Mouse (Mus musculus): ENCODE results near the gene Kremen1.

DNA sequence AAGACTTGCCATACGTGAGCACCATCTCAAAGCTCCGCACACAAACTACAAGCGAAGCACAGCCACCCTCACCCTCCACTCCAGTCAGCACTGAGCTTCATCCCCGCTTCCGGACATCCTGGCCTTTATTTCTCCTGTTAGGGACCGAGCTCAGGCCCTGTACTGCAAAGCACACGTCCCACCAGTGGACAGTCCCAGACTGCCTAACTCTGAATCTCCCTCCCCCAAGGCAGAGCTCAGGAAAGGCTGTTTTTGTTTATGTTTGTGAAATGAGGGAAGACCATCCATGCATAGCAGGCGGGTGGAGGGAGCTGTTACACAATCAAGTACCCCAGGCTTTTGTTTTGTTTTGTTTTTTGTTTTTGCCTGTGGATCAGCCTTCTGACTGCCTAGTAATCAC, 8.6 kb downstream of the Kremen1 start:
- TF ChIP-seq CTCF (conservative IDR thresholded peaks at IDR 0.05 in 1 of 2, IDR thresholded peaks at IDR 0.05 in 1 of 2; ENCODE audit: low read depth in 2 of 2, low read length in 2 of 2) (no peak), POLR2A (IDR thresholded peaks at IDR 0.05; ENCODE audit: low read depth, low read length) (no peak), EP300 (IDR thresholded peaks at IDR 0.05; ENCODE audit: low read length) (no peak), USF1 (IDR thresholded peaks at IDR 0.05; ENCODE audit: low read depth, low read length) (no peak)

All from CH12.LX (cell line).